Mouse (Mus musculus): ENCODE data around the gene Nr4a3.

- no peak for TF ChIP-seq CTCF (IDR thresholded peaks at IDR 0.05)
- no peak for TF ChIP-seq EP300 (IDR thresholded peaks at IDR 0.05; ENCODE audit: insufficient read depth, low read depth, low read length)
- TF ChIP-seq POLR2A (IDR thresholded peaks at IDR 0.05; ENCODE audit: insufficient read depth, low read depth, low read length), result no peak
Measured at GRCm38 (mm10) chr4:48012209-48012608, 32.7 kb upstream of the Nr4a3 start.

Data from heart, adult 2 months (tissue).